Mouse (Mus musculus) cerebellum, adult 9-11 months (tissue): ENCODE results near the gene Il9r.

Experiments
- DNase-seq: peaks from one replicate; pipeline ENCODE4 v3.0.0; 2022

Gene Il9r

DNA sequence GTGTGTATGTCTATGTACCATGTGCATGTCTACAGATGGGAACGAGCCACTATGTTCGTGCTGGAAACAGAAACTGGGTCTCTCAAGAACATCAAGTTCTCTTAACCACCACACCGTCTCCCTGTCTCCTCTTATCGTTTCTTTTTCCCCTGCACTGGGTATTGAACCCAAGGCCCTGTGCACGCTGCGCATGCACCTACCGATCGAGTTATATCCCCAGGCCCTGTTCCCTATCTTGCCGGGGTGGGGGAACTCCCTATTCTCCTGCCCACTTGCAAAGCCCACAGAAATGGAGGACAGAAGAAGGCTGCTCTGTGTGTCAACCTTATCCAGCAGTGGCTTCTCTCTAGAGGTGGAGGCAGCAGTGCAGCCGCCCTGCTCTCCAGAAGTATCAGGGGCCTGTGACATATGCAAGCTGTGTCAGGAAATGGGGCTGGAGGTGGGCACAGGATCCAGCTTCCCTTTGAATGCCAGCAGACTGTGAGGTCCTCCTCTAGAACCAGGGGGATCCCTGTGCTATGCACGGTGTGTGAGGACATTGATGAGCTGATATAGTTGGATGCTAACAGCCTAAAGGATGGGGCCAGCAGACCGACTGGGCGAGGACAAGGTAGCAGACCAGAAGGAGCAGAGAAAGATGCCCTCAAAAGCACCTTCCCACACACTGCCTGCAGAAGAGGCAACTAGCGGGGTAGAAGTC, 1.7 kb downstream of the Il9r start:
- no peak for DNase-seq

DNA sequence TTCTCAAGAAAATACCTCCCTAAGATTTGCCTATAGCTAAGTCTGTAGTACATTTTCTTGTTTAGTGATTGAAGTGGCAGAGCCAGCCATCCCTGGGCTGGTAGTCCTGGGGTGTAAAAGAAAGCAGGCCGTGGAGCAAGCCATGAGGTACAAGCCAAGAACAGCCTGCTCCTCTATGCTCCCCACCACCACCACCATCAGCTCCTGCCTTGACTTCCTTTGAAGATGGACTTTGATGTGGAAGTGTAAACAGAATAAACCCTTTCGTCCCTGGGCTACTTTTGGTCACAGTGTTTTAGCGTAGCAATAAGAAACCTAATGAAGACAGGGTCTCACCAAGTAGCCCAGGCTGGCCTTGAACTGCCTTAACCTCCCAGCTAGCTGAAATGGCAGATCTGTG, 2.3 kb downstream of the Il9r start:
- DNase-seq = no peak

DNA sequence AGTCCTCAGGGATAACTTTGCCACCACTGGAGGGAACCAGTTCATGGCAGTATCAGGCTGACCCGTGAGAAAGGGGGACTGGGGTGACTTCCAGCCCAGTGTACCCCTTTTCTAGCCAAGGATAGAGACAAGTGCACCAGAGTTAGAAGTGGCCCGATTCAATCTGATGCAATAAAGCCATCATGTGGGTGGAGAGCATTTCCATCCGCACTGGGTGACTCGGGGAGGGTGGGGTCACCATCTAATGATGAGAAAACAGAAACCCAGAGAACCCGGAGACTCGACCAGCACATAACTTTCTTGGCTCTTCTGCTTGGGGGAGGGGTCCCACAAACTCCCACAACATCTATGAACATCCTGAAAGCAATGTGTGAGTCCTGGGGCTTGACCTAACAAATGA, 3.4 kb downstream of the Il9r start:
- no peak for DNase-seq

DNA sequence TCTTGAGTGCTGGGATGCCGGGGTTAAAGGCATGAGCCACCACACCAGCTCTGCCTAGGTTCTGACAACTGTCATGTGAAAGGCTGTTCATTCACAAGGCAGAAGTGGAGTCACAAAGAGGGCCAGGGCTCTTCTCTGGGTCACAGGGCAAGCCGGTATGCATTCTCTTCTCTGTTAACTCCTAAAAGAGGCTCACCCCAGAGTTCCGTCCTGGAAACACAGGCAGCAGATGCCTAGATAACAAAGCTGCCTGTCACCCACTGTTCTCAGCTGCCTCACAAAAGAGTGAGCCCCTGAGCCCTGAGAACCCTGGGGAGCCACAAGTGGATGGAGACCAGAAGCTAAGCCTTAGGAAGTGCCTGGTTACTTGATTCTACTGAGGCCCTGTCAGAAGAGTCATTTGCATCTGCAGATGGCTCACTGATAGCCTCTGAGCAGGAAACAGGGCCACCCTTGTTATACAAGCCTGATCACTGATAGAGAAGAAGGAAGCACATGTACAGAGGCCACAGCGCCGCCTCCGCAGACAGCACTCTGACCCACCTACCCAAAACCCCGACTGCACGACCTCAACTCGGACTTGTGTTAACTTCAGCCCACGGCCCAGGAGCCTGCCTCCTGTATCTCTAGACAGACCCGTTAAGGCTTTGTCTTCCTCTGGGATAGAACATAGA, 4.1 kb downstream of the Il9r start:
- no peak for DNase-seq

DNA sequence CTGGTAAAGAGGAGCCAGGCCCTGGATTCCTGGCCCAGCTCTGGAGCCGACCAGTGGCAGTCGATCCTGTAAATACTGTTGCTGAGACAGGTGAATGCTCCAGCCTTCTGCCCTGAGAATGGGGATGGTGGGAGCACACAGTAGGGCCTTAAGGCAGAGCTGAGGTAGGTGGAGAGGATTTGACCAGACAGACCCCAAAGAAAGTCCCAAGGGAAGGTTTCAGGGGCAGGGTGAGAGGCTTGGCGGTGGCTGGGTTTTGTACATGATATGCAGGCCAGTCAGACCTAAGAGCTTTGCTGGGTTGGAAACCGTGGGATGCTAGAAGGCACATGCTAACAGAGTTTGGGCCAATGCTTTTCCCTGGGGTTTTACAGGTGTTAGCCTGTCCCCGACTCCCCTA, 5.5 kb downstream of the Il9r start:
- no peak for DNase-seq

DNA sequence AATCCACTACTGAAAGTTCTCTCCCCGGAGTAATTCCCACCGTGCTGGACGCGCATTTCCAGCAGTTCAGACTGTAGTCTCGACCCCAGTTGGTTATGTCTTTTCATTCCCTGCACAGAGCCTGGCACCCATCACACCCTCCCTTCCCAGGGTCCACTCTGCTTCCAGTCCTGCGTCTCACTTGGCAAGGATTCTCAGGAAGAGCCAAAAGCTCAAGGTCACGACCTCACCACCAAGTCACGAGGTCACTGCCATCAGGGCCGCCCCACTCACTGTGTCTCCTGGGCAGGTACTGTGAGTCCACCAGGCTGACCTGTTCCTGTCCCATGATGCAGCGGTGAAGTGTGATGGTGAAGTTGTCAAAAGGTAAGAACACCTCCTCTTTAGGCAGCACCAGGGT, 6.0 kb downstream of the Il9r start:
- DNase-seq = no peak

DNA sequence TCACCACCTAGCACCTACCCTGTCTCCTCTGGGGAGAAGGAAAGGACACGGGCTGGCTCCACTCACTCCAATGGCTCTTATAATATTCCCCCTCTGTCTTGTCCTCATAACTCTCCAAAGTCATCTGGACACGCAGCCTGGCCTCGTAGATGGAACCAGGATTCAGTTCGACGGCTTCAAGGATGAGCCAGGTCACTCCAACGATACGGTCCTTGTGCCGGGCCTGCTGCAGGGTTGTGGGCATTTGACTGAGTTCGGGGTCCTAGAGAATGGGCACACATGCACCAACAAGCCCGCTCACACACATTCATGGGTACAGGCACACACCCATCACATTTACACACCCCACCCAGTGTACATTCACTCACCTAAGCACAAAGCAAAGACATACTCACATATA, 6.9 kb downstream of the Il9r start:
- DNase-seq = no peak

DNA sequence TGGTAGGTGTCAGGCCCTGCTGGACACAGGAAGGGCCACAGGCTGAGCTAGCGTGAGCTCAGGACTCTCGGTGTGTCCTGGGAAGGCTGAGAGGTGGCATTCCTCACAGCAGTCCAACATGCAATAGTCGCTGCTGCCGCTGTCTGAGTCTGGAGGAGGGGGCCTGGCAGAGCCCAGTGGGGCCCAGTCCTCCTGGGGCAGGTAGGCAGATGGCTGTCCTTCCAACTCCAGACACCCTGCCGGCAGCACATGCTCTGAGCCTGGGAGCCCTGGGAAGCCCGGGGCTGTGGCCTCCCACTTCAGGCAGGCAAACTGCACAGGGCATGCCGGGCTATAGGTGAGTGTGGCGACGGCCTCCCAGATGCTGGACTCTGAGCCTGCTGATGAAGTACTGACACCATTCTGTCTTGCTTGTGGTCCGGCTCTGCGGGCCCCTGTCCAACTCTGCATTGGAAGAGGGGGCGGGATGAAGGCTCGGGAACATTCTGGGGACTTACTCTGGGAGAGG, 9.4 kb downstream of the Il9r start:
- peak; percentile 19 for DNase-seq

DNA sequence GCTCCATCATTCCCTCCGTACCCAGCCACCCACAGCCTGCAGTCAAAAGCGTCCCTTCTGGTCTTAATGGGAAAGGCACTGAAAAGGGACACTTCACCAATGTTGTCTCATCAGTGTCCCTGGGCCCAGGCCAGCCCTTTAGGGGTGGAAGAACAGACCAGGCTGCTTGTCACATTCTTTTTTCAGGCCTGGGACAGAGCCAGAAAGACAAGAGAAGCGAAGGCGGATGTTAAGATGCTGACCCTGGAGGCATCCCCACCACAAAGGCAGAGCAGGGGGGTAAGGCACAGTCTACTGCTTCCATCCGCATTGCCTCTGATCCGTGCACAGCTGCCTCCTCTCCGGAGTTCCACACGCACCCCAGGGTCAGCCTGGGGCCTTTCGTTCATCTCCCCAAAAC, 10.0 kb downstream of the Il9r start:
- DNase-seq = no peak

DNA sequence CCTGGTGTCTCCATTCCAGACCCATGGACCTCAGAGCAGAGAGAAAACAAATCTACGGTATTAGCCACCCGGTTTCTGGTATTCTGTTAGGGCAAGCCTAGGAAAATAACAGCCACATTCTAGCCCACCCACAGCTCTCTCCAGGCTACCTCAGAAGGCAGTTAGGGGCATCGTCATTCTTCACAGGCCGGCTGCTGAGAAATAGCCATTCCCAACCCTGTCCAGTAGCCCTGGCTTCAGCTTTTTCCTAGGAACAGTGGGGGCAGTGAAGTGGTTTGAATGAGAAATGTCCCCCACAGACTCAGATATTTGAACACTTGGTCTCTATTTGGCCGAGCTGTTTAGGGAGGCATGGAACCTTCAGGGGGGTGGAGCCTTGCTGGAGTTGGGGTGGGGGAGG, 10.6 kb downstream of the Il9r start:
- DNase-seq = no peak

DNA sequence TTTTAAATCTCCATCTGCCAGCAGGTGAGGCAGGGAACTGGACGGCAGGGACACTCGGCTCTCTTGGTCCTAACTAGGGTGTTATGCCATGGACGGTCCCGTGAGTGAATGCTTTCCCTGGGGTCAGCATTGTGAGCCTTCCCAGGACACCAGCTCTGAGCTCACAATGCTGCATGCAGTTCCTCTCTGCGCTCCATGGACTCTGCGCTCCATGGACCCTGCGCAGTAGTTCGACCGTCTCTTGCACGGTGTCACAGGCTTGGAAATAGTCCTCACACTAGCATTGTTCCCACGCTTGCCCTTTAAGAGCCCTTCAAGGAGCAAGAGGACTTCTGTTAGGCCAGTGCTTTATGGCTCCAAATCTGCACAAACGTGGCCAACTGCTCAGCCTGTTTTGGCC, 11.2 kb downstream of the Il9r start:
- no peak for DNase-seq

DNA sequence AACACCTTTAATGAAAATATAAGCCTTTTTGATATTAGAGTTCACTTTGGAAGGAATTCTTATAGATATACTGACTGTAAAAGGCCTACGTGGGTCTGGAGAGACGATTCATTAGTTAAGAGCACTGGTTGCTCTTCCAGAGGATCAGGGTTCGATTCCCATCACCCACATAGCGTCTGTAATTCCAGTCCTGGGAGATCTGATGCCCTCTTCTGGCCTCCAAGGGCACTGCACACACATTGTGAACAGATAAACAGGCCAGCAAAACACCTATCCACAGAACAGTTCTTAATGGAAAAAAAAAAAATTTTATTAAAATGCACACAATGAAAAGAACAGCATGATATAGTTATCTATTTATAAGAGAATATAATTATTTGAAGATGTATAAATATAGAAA, 12.8 kb downstream of the Il9r start:
- DNase-seq = no peak

DNA sequence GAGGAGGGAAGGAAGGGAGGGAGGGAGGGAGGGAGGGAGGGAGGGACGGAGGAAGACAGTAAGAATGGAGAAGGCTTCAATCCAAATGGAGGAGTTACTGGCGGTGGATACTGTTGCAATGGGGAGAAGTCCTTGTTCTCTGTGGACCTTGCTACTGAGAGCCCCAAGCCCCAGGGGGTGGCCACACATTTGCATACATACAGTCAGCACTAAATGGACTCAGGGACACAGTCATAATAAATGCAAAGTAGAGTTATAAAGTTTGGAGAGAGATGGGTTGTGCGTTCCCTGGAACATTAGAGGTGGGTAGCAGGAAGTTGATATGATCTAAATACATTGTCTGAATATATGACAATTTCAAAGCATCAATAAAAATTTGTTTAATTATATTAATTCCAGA, 14.0 kb downstream of the Il9r start:
- DNase-seq = no peak

DNA sequence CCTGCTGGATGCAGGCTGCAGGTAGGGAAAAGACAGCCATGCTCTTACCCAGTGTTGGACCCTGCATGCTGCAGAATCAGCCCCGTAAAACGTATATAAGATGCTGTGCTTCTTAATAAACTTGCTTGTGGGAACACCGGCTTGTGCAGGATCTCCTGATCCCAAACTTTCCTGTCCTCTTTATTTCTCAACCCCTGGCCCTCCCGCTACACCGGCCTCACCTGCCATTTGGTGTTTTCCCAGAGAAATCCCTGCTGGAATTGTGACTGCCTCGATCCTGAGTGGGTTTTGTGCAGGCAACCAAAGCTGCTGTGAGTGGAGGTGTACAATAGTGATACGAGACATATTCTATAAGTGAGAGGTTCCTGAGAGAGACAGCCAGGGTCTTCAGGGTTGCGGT, 15.6 kb downstream of the Il9r start:
- no peak for DNase-seq

DNA sequence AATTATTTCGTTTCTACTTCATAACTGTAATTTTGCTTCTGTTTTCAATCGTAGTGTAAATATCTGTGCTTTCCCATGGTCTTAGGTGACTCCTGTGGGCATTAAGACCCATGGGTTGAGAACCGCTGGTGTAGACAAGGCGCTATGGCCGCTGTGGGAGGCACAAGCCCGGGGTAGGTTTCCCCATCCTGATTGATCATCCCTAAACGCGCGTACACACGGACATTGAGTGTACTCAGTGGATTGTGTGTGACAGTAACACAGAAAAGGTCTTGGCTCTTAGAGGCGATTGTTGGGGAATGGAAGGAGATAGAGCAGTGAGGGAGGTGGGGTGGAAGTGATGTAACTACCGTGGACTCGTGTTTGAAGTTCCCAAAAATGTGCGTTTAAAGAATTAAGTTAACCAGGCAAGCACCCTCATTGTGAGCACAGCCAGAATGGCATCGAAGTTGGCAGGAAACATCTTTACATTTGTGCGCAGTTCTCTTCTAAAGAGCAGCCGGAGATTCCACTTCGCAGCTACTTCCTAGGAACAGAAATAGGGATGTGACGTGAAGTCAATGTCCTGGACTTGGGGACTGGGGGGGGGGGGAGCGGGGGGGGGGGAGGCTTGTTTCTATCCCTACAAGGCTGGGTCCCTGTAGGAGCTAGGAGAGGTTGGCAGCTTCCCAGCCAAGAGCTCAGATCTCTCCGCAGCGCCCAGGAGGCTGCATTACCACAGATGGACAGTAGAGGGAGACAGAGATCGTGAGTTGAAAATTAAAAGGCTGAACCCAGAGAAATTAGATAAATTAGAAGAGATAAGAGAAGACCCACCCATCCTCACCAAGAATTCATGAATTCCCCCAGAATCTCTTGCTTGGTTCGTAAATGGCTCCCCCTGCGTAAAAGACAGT, 17.9 kb downstream of the Il9r start:
- peak; percentile 81 for DNase-seq

DNA sequence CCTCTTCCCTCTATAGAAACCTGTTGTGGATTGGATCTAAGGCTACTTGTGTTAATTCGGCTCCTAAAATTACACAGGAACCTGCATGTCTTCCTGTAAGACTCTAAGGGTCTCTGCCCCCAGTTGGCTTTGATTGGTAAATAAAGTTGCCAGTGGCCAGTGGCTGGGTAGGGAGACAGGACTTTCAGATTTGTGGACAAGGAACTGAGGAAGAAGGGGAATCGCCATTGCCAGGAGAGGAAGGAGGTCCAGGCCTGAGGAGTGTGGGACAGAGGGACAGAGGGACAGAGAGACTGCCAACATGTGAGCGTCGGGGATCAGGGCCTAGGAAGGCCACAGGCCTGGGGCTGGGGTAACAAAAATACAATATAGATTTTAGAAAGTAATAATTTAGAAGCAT, 18.8 kb downstream of the Il9r start:
- no peak for DNase-seq

DNA sequence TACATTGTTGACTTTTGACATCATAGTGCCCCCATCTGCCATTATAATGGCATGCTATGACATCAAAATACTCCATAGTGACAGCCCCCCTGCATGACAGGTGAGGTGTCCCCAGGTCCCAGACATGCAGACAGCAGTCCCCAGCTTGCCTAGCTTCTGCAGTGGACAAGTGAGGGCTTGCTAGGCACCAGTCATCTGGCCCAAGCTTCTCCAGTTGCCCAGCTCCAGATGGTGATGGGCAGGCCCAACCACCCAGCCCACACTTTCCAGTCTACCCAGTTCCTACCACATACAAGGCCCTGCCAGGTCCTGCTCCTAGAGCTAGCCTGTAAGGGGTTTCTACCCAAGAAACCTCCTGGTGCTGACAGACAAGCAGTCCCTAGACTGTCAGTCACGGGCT, 21.6 kb downstream of the Il9r start:
- DNase-seq = no peak

DNA sequence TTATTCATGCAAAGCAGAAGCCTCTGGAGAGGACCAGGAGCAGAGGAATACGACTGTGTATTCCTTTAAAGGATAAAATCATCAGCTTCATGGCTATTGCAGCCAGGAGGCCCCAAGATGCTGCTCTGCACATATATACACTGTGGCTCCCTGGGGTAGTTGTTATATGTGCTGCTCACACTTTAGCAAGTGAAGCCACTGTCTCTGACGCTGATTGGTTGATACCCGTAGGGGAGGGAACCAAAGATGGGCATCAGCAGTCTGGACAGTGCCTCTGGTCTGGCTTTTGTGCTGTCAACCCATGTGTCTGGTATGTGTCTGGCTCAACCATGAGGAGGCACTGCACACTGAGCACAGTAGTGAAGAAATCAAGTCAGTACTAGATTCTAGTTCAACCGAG, 33.4 kb downstream of the Il9r start:
- DNase-seq = no peak

DNA sequence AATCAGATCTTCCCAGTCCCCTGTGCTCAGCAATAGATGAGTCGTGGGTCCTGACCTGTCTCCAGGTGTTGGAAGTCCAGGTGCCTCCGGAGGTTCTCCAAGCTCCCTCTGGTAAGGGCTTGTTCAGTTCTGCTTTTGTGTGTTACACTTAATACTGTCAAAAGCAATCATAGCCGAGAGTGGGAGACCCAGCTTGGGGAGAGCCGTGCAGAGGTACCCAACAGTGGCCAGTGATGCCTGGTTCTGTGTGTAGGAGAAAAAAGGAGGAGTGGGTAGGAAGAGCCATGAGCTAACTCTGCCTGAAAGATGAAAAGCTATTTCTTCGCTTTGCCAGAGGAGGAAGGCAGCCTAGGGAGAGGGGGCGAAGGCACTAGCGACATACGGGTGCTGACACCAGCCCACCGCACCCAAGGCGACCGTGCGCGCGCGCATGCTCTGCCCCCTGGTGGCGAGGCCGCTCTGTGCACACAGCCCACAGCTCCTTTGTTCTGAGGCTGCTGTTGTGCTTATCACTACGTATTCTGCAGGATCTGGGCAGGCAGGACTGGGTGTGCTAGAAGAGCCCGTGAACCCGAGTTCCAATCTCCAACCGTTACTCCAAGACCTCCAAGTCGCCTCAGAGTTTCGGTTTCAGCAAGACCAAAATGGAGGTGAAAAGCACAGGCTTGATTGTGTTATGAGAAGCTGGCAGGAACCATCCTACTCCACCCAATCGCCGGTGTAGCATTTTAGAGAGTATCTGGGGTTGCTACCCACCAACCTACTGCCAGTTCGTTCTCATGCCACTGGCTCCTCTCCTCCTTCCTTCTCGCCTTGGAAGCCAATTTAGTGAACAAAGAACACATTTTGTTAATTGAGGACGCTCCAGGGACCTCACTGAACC, 37.9 kb downstream of the Il9r start:
- DNase-seq = peak; percentile 73

DNA sequence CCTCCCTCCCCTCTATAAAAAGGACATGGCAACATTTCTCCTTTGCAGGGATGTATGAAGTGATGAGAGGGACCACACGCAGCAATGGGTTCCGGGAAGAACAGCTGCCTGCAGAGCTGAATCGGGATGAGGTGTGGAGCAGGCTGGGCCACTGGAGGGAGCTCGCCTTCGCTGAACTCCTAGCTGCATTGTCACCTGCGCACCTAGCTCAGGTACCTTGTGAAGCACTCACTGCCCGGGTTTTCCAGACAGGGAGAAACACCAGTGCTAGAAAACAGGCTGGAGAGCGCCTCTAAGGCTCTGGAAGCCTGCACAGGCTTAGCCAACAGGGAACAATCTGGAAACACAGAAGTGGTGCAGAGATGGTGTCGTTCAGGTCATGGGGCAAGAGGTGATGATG, 38.6 kb downstream of the Il9r start:
- DNase-seq = peak; percentile 44

DNA sequence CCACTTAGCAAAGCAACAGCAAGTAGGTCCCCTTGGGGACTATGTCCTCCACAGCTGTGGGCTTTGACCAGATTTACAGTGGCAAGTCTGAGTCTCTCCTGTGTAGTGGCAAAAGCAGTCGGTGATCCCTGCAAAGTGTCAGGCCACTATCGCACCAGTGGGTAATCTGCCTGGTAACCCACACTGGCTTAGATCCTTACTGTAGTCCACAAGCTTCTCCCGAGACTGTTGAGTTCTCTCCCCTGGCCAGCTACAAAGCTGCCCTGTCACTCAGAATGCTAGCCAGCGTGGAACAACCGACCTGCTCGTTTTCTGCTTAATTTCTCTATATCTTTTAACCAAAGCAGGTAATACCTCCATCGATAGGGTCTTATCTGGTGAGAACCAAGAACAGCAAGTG, 39.7 kb downstream of the Il9r start:
- no peak for DNase-seq

DNA sequence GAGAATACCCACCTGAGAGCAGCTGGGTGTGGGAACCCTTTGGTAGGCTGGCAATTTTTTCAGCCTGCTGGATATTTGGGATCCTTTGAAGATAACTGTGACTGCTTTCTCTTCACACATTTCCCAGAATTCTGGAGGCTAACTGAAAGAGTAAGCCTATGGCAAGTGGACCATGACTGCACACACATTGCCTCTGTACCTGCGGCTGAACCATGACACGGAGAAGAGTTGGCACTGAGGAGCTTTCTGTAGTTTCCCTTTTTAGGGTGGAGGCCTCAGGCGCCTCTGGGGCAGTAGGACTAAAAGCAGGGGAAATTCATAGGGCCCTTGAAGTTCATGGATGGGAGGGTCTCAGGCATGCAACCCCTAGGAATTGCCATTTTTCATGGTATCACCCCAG, 40.9 kb downstream of the Il9r start:
- DNase-seq = no peak
